Mouse (Mus musculus): ENCODE measurements at regions not wholly inside any gene's neighbourhood (a gene's known extent, or its start where the extent isn't known, plus 50 kb on each side); places are given as distances from the start of the nearest gene placed in this dataset.

GRCm38 (mm10) chr10:42131798-42132197 is 113.6 kb upstream of the Armc2 start:
- no peak for DNase-seq (ENCODE audit: inconsistent ontology term)

GRCm38 (mm10) chr10:42131298-42131697 is 113.1 kb upstream of the Armc2 start:
- DNase-seq (ENCODE audit: inconsistent ontology term): no peak

- peak; percentile 14 for DNase-seq (ENCODE audit: inconsistent ontology term)
These were observed 109.7 kb upstream of the Armc2 start for GRCm38 (mm10) chr10:42127865-42128419.

GRCm38 (mm10) chr10:42126816-42127215 is 108.6 kb upstream of the Armc2 start:
- no peak for DNase-seq (ENCODE audit: inconsistent ontology term)

- DNase-seq (ENCODE audit: inconsistent ontology term): no peak
These were observed 104.8 kb upstream of the Armc2 start for GRCm38 (mm10) chr10:42122768-42123635.

GRCm38 (mm10) chr10:42121984-42122383 is 103.7 kb upstream of the Armc2 start:
- no peak for DNase-seq (ENCODE audit: inconsistent ontology term)

GRCm38 (mm10) chr10:42119326-42119725 is 101.1 kb upstream of the Armc2 start:
- no peak for DNase-seq (ENCODE audit: inconsistent ontology term)

GRCm38 (mm10) chr10:42118361-42119188 is 100.3 kb upstream of the Armc2 start:
- DNase-seq (ENCODE audit: inconsistent ontology term): no peak

GRCm38 (mm10) chr10:42117523-42117922 is 99.3 kb upstream of the Armc2 start:
- no peak for DNase-seq (ENCODE audit: inconsistent ontology term)

GRCm38 (mm10) chr10:42115920-42116298 is 97.7 kb upstream of the Armc2 start:
- no peak for DNase-seq (ENCODE audit: inconsistent ontology term)

- DNase-seq (ENCODE audit: inconsistent ontology term): no peak
These were observed 97.1 kb upstream of the Armc2 start for GRCm38 (mm10) chr10:42115224-42115919.

GRCm38 (mm10) chr10:42110704-42111103 is 92.5 kb upstream of the Armc2 start:
- no peak for DNase-seq (ENCODE audit: inconsistent ontology term)

- no peak for DNase-seq (ENCODE audit: inconsistent ontology term)
These were observed 90.2 kb upstream of the Armc2 start for GRCm38 (mm10) chr10:42108294-42109014.

GRCm38 (mm10) chr10:42107437-42108293 is 89.4 kb upstream of the Armc2 start:
- no peak for DNase-seq (ENCODE audit: inconsistent ontology term)

- no peak for DNase-seq (ENCODE audit: inconsistent ontology term)
These were observed 88.4 kb upstream of the Armc2 start for GRCm38 (mm10) chr10:42106611-42107010.

- no peak for DNase-seq (ENCODE audit: inconsistent ontology term)
These were observed 86.8 kb upstream of the Armc2 start for GRCm38 (mm10) chr10:42105083-42105482.

- DNase-seq (ENCODE audit: inconsistent ontology term): no peak
These were observed 84.1 kb upstream of the Armc2 start for GRCm38 (mm10) chr10:42102320-42102719.

- DNase-seq (ENCODE audit: inconsistent ontology term): peak; percentile 22
These were observed 82.9 kb upstream of the Armc2 start for GRCm38 (mm10) chr10:42101096-42101495.

GRCm38 (mm10) chr10:42096924-42097323 is 78.7 kb upstream of the Armc2 start:
- DNase-seq (ENCODE audit: inconsistent ontology term): no peak

- DNase-seq (ENCODE audit: inconsistent ontology term): no peak
These were observed 77.7 kb upstream of the Armc2 start for GRCm38 (mm10) chr10:42095986-42096385.
